Mouse (Mus musculus): ENCODE data around the gene Med11. TPM values are rescaled to one million over a fixed set of nuclear protein-coding genes. Genes with fewer than 3 reads are reported as not detected.
"Not testable (repeated sequence)": the region's sequence is repeated elsewhere in the genome, so short reads cannot be mapped to it uniquely, and the experiment has no call there.

Gene Med11
- polyA plus RNA-seq, 1 experiment from 2014 or later, result 41.7 TPM

DNA sequence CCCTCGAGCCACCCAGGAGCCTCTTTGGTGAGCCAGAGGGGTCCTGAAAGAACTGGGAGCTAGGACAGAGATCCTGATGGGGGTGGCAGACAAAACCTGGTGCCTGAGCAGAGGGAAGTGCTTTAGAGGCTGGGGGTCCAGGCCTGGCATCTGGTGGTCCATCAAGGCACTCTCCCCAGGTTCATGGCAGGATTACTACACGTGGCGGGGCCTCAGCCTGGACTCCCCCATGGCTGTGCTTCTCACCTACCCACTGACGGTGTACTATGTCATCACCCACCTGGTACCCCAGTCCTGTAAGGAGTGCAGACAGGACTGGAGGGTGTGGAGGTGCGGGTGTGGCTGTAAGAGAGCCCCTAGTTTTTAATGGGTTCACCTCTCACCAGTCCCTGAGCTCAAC is 12.3 kb downstream of the Med11 start:
- Histone ChIP-seq H3K27ac (ENCODE audit: low read length) (no peak overlapping the region), H3K27me3 (replicated peaks; ENCODE audit: control insufficient read depth, insufficient read depth, low read length) (peaks cover 17% of the 10 kb centered on the region; the same call in 1 of the 2 replicates), H3K9me3 (ENCODE audit: control insufficient read depth, low read length) (no peaks in the 10 kb centered on the region), H3K36me3 (ENCODE audit: control insufficient read depth, insufficient read depth, low read length) (no peaks in the 10 kb centered on the region), H3K4me3 (ENCODE audit: low read length) (no peak overlapping the region), H3K9ac (ENCODE audit: low read depth, low read length) (no peak overlapping the region), H3K4me2 (ENCODE audit: low read depth, low read length) (no peak overlapping the region), H3K4me1 (ENCODE audit: control insufficient read depth, insufficient read depth, low read length) (peaks cover 15% of the 10 kb centered on the region)
- ATAC-seq, result no peak
- WGBS, result 85% methylated on average over 5 of the region's 5 CpGs

GRCm38 (mm10) chr11:70465211-70465610 is 13.5 kb downstream of the Med11 start:
- H3K9me3 ChIP-seq (ENCODE audit: control insufficient read depth, low read length), result no peaks in the 10 kb centered on the region
- no peak; the same call in 1 of the 2 replicates for ATAC-seq
- H3K9ac ChIP-seq (ENCODE audit: low read depth, low read length), result no peak overlapping the region
- 40% methylated on average over 16 of the region's 16 CpGs for WGBS
- H3K27me3 ChIP-seq (replicated peaks; ENCODE audit: control insufficient read depth, insufficient read depth, low read length), result peaks cover 17% of the 10 kb centered on the region; the same call in 1 of the 2 replicates
- no peak overlapping the region for H3K27ac ChIP-seq (ENCODE audit: low read length)
- H3K4me3 ChIP-seq (ENCODE audit: low read length), result 0 out of 2 replicates have a peak overlapping the region, but pooled peaks have one; percentile 30
- peaks cover 16% of the 10 kb centered on the region for H3K4me1 ChIP-seq (ENCODE audit: control insufficient read depth, insufficient read depth, low read length)
- H3K4me2 ChIP-seq (ENCODE audit: low read depth, low read length), result peak overlapping the region; percentile 57
- H3K36me3 ChIP-seq (ENCODE audit: control insufficient read depth, insufficient read depth, low read length), result no peaks in the 10 kb centered on the region

DNA sequence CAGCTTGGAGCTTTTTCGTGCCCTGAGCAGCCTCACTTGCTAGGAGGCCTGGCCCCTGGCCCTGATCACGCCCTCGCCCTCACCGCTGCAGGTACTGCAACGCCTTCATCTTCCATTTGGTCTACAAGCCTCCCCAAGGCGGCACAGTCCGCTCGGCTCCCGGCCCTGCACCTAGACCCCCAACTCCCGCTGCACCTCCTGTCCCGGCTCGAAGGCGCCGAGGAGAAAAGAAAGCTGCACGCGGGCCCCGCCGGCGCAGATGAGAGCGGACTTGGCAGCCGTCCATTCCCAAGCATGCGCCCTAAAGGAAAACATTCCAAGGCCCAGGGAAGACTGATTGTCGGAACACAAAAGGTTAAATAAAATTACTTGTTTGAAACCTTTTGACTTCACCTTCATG is 14.1 kb downstream of the Med11 start:
- ATAC-seq, result peak; percentile 26; the same call in 1 of the 2 replicates
- H3K4me2 ChIP-seq (ENCODE audit: low read depth, low read length), result peak overlapping the region; percentile 57
- H3K9me3 ChIP-seq (ENCODE audit: control insufficient read depth, low read length), result no peaks in the 10 kb centered on the region
- no peak overlapping the region for H3K27ac ChIP-seq (ENCODE audit: low read length)
- peaks cover 16% of the 10 kb centered on the region for H3K4me1 ChIP-seq (ENCODE audit: control insufficient read depth, insufficient read depth, low read length)
- H3K4me3 ChIP-seq (ENCODE audit: low read length), result peak overlapping the region; percentile 30
- H3K9ac ChIP-seq (ENCODE audit: low read depth, low read length), result peak overlapping the region; percentile 58
- peaks cover 17% of the 10 kb centered on the region; the same call in 1 of the 2 replicates for H3K27me3 ChIP-seq (replicated peaks; ENCODE audit: control insufficient read depth, insufficient read depth, low read length)
- WGBS, result 10% methylated on average over 23 of the region's 23 CpGs
- H3K36me3 ChIP-seq (ENCODE audit: control insufficient read depth, insufficient read depth, low read length), result no peaks in the 10 kb centered on the region

DNA sequence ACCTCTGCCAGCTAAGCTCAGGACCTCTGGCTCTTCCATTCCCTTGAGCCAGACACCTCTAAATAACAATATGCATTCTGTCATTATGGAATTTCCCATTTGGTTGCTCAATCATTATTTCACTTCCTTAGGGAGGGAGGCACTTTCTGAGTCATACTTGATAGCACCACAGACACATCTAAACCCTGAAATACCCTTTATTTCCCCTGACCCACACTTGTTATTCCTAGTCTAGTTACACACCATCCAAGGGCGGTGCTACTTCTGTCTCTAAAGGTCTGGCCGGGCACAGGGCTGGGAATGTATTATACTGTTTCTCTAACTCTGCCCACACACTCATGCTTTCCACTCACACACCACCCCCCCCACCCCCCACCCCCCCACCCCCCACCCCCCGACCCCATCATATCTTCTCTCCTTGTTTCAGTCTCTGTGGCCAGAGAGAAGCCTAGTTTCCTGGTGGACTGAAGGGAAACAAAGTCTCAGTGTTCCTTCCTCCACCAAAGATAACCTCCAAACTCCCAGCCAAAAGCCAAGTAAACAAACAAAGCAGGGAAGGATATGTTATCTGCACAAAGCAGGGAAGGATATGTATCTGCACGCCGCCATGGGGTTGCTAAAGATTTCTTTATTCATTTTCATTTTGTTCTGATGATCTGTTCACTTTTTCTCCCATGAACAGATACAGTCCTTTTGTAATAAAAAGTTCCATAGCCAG is 16.3 kb downstream of the Med11 start:
- peaks cover 16% of the 10 kb centered on the region for H3K4me1 ChIP-seq (ENCODE audit: control insufficient read depth, insufficient read depth, low read length)
- H3K27ac ChIP-seq (ENCODE audit: low read length), result peak overlapping the region; percentile 14; the same call in 1 of the 2 replicates
- 71% methylated on average over 5 of the region's 5 CpGs for WGBS
- peaks cover 17% of the 10 kb centered on the region; the same call in 1 of the 2 replicates for H3K27me3 ChIP-seq (replicated peaks; ENCODE audit: control insufficient read depth, insufficient read depth, low read length)
- H3K4me3 ChIP-seq (ENCODE audit: low read length), result no peak overlapping the region
- H3K36me3 ChIP-seq (ENCODE audit: control insufficient read depth, insufficient read depth, low read length), result no peaks in the 10 kb centered on the region
- H3K9ac ChIP-seq (ENCODE audit: low read depth, low read length), result no peak overlapping the region
- no peak for ATAC-seq
- no peak overlapping the region for H3K4me2 ChIP-seq (ENCODE audit: low read depth, low read length)
- no peaks in the 10 kb centered on the region for H3K9me3 ChIP-seq (ENCODE audit: control insufficient read depth, low read length)

- WGBS, result 86% methylated on average over 3 of the region's 3 CpGs
- no peak overlapping the region for H3K9ac ChIP-seq (ENCODE audit: low read depth, low read length)
- no peaks in the 10 kb centered on the region for H3K9me3 ChIP-seq (ENCODE audit: control insufficient read depth, low read length)
- H3K27me3 ChIP-seq (replicated peaks; ENCODE audit: control insufficient read depth, insufficient read depth, low read length), result peaks cover 5% of the 10 kb centered on the region; the same call in 1 of the 2 replicates
- H3K4me3 ChIP-seq (ENCODE audit: low read length), result no peak overlapping the region
- no peaks in the 10 kb centered on the region for H3K36me3 ChIP-seq (ENCODE audit: control insufficient read depth, insufficient read depth, low read length)
- no peak for ATAC-seq
- H3K4me2 ChIP-seq (ENCODE audit: low read depth, low read length), result no peak overlapping the region
- H3K4me1 ChIP-seq (ENCODE audit: control insufficient read depth, insufficient read depth, low read length), result peaks cover 21% of the 10 kb centered on the region
- H3K27ac ChIP-seq (ENCODE audit: low read length), result no peak overlapping the region
Measured at GRCm38 (mm10) chr11:70469764-70470163, 18.0 kb downstream of the Med11 start.

DNA sequence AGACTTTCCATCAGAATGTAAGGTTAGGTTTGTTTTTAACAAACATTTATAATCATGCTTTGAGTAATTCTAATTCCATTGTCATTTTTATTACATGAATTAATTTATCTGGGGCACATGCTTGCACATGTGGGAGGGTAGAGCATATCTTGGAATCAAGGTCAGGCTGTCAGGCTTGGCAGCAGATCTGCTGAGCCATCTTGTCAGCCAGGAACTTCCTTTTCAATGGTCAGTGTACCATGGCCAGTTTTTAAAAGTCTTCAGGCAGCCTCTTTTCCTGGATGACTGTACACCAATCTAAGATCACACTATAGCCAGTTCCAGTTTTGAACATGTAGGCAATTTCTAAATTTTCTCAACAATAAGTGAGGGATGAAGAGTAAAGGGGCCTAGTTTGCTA is 21.0 kb downstream of the Med11 start:
- Histone ChIP-seq H3K9ac (ENCODE audit: low read depth, low read length) (no peak overlapping the region), H3K4me1 (ENCODE audit: control insufficient read depth, insufficient read depth, low read length) (peaks cover 18% of the 10 kb centered on the region), H3K9me3 (ENCODE audit: control insufficient read depth, low read length) (no peaks in the 10 kb centered on the region), H3K4me2 (ENCODE audit: low read depth, low read length) (no peak overlapping the region), H3K36me3 (ENCODE audit: control insufficient read depth, insufficient read depth, low read length) (no peaks in the 10 kb centered on the region), H3K27me3 (replicated peaks; ENCODE audit: control insufficient read depth, insufficient read depth, low read length) (no peaks in the 10 kb centered on the region), H3K27ac (ENCODE audit: low read length) (no peak overlapping the region), H3K4me3 (ENCODE audit: low read length) (no peak overlapping the region)
- no peak for ATAC-seq

GRCm38 (mm10) chr11:70473291-70473690 is 21.6 kb downstream of the Med11 start:
- WGBS, result 82% methylated on average over 5 of the region's 5 CpGs
- H3K4me3 ChIP-seq (ENCODE audit: low read length); H3K27ac ChIP-seq (ENCODE audit: low read length); H3K27me3 ChIP-seq (replicated peaks; ENCODE audit: control insufficient read depth, insufficient read depth, low read length); H3K36me3 ChIP-seq (ENCODE audit: control insufficient read depth, insufficient read depth, low read length); H3K4me2 ChIP-seq (ENCODE audit: low read depth, low read length); H3K9me3 ChIP-seq (ENCODE audit: control insufficient read depth, low read length); H3K9ac ChIP-seq (ENCODE audit: low read depth, low read length); ATAC-seq: not testable (repeated sequence)
- peaks cover 18% of the 10 kb centered on the region for H3K4me1 ChIP-seq (ENCODE audit: control insufficient read depth, insufficient read depth, low read length)

DNA sequence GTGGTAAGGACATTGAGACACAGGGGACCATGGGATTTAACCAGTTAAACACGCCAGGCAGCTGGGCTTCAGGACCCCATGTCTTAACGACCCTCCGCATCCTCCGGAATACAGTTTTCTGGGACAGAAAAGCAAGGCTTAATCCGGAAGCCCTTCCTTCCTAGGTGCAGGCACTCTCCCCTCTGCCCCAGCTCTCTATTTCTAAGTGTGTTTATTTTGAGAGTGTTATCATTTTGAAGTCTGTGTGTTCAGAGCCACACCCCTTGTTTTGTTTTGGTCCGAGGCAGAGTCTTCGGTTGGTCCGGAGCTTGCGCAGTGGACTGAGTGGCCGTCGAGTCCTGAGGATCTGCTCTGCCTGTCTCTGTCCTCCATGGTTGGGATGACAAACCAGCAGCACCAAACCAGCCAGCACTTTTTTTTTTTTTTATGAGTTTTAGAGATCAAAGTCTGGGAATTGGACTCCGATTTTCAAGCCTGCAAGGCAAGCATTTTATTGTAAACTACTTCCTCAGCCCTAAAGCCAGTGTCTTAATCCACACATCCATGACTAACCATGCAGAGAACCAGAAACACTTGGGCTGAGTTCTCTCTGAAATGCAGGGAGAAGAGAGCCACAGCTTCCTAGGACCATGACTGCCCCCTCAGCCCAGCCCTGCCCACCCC is 23.3 kb downstream of the Med11 start:
- H3K27me3 ChIP-seq (replicated peaks; ENCODE audit: control insufficient read depth, insufficient read depth, low read length), result no peaks in the 10 kb centered on the region
- H3K9me3 ChIP-seq (ENCODE audit: control insufficient read depth, low read length), result no peaks in the 10 kb centered on the region
- WGBS, result 53% methylated on average over 12 of the region's 12 CpGs
- peak overlapping the region; percentile 78 for H3K27ac ChIP-seq (ENCODE audit: low read length)
- peaks cover 12% of the 10 kb centered on the region for H3K4me1 ChIP-seq (ENCODE audit: control insufficient read depth, insufficient read depth, low read length)
- no peaks in the 10 kb centered on the region for H3K36me3 ChIP-seq (ENCODE audit: control insufficient read depth, insufficient read depth, low read length)
- H3K4me2 ChIP-seq (ENCODE audit: low read depth, low read length), result peak overlapping the region; percentile 35; the same call in 1 of the 2 replicates
- ATAC-seq, result peak; percentile 82
- H3K4me3 ChIP-seq (ENCODE audit: low read length), result no peak overlapping the region
- H3K9ac ChIP-seq (ENCODE audit: low read depth, low read length), result no peak overlapping the region

GRCm38 (mm10) chr11:70485498-70485897 is 33.8 kb downstream of the Med11 start:
- Histone ChIP-seq H3K4me2 (ENCODE audit: low read depth, low read length) (no peak overlapping the region), H3K4me1 (ENCODE audit: control insufficient read depth, insufficient read depth, low read length) (no peaks in the 10 kb centered on the region), H3K4me3 (ENCODE audit: low read length) (no peak overlapping the region), H3K9ac (ENCODE audit: low read depth, low read length) (no peak overlapping the region), H3K27ac (ENCODE audit: low read length) (no peak overlapping the region), H3K9me3 (ENCODE audit: control insufficient read depth, low read length) (no peaks in the 10 kb centered on the region), H3K27me3 (replicated peaks; ENCODE audit: control insufficient read depth, insufficient read depth, low read length) (no peaks in the 10 kb centered on the region), H3K36me3 (ENCODE audit: control insufficient read depth, insufficient read depth, low read length) (no peaks in the 10 kb centered on the region)
- ATAC-seq, result no peak
- 42% methylated on average over 2 of the region's 2 CpGs for WGBS

Measured in intestine, embryonic 16.5 days (tissue).